Mouse (Mus musculus) megakaryocyte, embryonic 14.5 days (primary cell): ENCODE measurements around the gene Col4a2. TPM values are rescaled to one million over a fixed set of nuclear protein-coding genes. Genes with fewer than 3 reads are reported as not detected.

Experiments used
- H3K27me3 ChIP-seq: replicated peaks from 2 replicates; pipeline ENCODE3; 2012; ENCODE audit warnings: inconsistent platforms
- H3K36me3 ChIP-seq: replicated peaks from 2 replicates; pipeline ENCODE3; 2012; ENCODE audit warnings: low read length, inconsistent platforms, mixed read lengths
- H3K4me1 ChIP-seq: 2 replicates; pipeline ENCODE4 v1.6.1; 2012; ENCODE audit warnings: inconsistent platforms
- H3K4me3 ChIP-seq: replicated peaks from 2 replicates; pipeline ENCODE3; 2012; ENCODE audit warnings: moderate library complexity, mild to moderate bottlenecking, inconsistent platforms
- H3K9me3 ChIP-seq: 2 replicates; pipeline ENCODE4 v1.6.1; 2012; ENCODE audit warnings: inconsistent platforms
- FLI1 ChIP-seq: IDR thresholded peaks from 2 replicates; pipeline ENCODE4 v1.6.1; 2012; ENCODE audit warnings: low read length, inconsistent platforms, mixed read lengths
- GATA1 ChIP-seq: IDR thresholded peaks from 3 replicates; pipeline ENCODE4 v1.6.1; 2012; ENCODE audit warnings: mixed read lengths, low read length, inconsistent platforms, borderline replicate concordance
- polyA plus RNA-seq: library from polyadenylated mRNA; stranded (reverse); fragments of >175 nt; gene quantifications from 2 replicates; pipeline ENCODE4 v1.2.3, GENCODE M21; 2012; ENCODE audit warnings: low replicate concordance; ENCODE audit not compliant: insufficient read depth

Col4a2 gene
- polyA plus RNA-seq, 1 experiment, result 1.0 TPM

DNA sequence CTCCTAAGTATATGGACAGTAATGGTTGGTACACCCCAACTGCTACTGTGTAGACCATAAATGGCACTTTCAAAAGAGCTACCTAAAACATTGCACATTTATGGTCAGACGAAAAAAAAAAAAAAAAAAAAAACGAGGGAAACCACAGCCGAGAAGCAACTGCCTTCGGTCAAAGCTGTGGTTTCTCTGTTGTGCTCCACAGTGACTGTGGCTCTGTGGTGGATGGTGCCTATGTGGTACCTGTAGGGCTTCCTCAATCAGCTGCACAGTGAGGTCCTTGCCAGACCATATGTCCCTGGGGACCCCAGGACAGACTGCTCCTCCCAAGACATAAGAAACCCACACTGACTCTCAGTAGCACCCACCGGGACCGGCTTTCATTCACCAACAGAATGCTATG is 36.3 kb upstream of the Col4a2 start:
- TF ChIP-seq FLI1 (no peak), GATA1 (no peak)
- Histone ChIP-seq H3K27me3 (peaks cover 87% of the 10 kb centered on the region), H3K4me1 (peaks cover 20% of the 10 kb centered on the region), H3K9me3 (peaks cover 30% of the 10 kb centered on the region), H3K36me3 (no peaks in the 10 kb centered on the region), H3K4me3 (no peak overlapping the region)

DNA sequence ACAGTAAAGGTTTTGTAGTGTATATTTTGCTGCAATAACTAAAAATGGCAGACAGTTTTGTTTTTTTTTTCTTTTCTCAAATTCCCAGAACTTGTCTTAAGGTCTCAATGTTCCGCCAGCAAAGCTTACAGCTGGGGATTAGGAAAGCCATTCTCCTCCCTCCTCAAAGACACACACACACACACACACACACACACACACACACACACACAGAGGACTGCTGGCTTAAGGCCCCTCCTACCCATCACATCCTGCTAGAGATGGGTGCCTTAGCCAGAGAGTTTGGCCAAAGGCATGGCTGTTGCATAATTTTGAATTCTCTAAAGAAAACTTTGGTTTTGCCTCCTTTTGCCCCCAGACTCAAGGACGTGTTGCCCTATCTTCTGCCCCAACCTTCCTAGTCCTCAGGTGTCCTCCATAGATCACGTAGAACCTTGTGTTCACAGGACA is 35.0 kb upstream of the Col4a2 start:
- Histone ChIP-seq H3K36me3 (no peaks in the 10 kb centered on the region), H3K9me3 (peaks cover 44% of the 10 kb centered on the region), H3K4me3 (no peak overlapping the region), H3K4me1 (peaks cover 17% of the 10 kb centered on the region), H3K27me3 (peaks cover 88% of the 10 kb centered on the region)
- TF ChIP-seq GATA1 (no peak), FLI1 (no peak)

DNA sequence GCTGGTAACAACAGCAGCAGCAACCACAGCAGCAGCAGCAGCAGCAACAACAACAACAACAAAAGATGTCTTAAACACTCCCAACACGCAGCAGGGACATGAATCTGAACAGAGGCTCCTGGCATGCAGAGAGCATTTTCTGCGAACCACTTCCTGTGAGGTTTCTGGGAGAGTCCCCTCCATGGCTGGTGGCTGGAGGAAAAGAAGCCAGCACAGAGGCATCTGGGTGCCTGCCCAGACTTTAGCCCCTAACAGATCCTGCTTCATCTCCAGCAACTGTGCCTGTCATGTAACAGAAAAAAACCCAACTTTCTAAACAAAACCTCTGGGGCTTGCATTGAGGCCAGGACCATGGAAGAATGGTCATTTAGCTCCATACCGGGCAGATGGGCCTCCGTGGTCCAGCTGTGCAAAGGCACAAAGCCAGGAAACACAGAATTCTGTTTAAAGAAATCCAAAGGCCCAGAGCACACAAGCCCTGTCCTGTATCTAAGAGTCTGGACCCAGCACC is 34.4 kb upstream of the Col4a2 start:
- Histone ChIP-seq H3K9me3 (peaks cover 44% of the 10 kb centered on the region), H3K36me3 (no peaks in the 10 kb centered on the region), H3K4me1 (peaks cover 18% of the 10 kb centered on the region), H3K4me3 (no peak overlapping the region), H3K27me3 (peaks cover 87% of the 10 kb centered on the region)
- TF ChIP-seq FLI1 (no peak), GATA1 (no peak)

DNA sequence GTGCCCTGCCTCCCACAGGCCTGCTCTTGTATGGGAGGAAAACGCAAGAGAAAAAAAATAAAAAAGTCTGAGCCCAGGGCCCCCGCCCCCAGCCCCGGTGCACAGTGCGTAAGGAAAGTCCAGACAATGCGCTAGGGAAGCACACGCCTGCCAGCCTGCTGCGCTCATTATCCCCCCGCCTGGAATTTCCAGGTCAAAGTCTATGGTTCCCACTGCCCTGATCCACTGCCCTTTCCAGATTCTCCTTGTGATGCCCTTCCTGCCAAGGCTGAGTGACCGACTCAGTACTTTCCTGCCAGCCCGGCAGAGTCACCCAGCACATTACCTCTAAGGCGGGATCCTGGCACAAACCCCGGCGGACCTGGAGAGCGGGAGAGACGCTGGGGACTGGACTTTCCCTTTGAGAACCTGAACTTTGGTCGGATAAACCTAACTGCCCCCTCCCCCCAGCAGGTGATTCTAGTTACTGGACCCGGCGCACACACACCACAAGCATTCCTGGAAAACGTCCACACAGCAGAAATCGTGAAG is 33.2 kb upstream of the Col4a2 start:
- Histone ChIP-seq H3K27me3 (peaks cover 88% of the 10 kb centered on the region), H3K36me3 (no peaks in the 10 kb centered on the region), H3K9me3 (peaks cover 34% of the 10 kb centered on the region), H3K4me3 (no peak overlapping the region), H3K4me1 (peaks cover 21% of the 10 kb centered on the region)
- TF ChIP-seq GATA1, result no peak
- TF ChIP-seq FLI1, result no peak

DNA sequence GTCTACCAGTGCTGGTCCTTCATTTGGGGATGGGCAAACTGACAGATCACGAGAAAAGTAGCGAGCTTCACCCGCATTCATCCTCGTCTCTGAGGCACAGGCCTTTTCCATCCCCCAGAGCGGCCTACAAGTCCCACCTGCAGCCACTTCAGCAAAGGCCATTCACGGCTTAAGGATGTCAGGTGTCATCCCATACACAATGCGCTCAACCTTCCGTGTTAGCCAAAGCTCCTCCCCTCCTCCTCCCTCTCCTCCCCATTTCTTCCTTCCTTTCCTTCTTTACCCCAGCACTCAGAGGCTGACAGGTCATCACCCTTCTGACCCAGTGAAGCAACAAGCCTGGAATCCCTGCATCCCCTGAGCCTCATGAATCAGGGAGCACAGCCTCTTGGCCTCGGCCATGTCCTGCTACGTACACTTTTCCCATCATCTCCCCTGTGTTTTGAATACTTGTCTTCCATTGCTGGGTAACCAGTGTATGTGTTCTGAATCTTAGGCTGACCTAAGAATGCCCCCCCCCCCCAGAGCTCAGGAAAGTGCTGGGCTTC is 31.8 kb upstream of the Col4a2 start:
- Histone ChIP-seq H3K27me3 (peaks cover 82% of the 10 kb centered on the region), H3K36me3 (no peaks in the 10 kb centered on the region), H3K4me3 (no peak overlapping the region), H3K9me3 (peaks cover 32% of the 10 kb centered on the region), H3K4me1 (peaks cover 21% of the 10 kb centered on the region)
- no peak for TF ChIP-seq FLI1
- TF ChIP-seq GATA1, result no peak

DNA sequence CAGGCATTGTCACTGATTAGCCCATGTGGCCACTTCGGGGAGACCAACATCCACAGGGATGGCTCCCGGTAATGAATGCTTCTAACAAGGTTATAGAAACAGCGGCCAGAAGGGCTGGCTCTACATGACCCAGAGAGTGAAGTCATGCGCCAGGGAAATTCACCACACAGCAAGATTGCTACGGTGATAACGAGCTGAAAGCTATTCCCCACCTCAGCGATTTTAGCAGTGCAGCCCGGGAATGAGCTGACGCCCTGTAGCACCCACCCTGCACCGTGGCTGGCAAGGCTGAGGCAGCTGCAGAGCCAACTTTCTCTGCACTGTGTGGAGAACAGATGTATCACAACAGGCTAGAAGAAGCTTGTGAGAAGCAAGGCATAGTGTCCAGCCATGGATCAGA is 30.5 kb upstream of the Col4a2 start:
- H3K4me1 ChIP-seq, result peaks cover 14% of the 10 kb centered on the region
- H3K36me3 ChIP-seq, result no peaks in the 10 kb centered on the region
- H3K27me3 ChIP-seq, result peaks cover 80% of the 10 kb centered on the region
- no peak overlapping the region for H3K4me3 ChIP-seq
- H3K9me3 ChIP-seq, result peaks cover 32% of the 10 kb centered on the region
- TF ChIP-seq GATA1 (no peak), FLI1 (no peak)

DNA sequence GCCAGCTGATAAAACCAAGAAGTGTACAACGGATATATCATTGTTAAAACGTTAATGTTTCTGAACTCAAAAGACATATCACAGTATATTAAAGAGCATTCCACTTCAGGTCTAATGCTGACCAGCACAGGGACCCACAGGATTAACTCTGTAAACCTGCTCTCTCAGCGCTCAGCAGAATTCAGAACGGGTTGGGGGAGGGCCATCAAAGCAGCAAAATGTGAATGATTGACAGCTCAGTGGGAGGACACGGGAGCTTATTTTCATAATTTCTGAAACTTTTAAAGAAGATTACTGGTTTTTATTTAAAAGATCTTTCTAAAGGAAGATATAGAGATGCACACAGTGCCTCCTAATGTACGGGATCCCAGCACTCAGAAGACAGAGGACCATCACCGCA is 29.9 kb upstream of the Col4a2 start:
- Histone ChIP-seq H3K36me3 (no peaks in the 10 kb centered on the region), H3K27me3 (peaks cover 81% of the 10 kb centered on the region), H3K9me3 (peaks cover 32% of the 10 kb centered on the region), H3K4me3 (no peak overlapping the region), H3K4me1 (peaks cover 14% of the 10 kb centered on the region)
- TF ChIP-seq GATA1 (no peak), FLI1 (no peak)

DNA sequence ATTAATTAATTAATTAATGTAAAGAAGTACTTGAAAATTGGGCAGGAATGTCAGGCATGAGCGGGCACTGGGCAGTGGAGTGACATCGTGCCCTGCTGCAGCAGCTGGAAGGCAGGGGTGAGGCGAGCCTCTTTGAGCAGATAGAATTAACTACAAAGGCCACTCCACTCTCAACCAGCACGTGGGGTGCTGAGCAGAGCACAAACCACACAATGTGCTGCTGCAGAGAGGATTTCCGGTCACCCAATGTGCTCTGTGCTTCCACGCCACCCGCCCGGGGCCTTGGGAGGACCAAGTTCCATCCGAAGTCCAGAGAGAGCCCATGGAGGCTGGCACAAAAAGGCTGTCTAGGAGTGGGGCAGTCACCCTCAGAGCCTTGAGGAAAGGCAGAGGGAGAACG is 29.4 kb upstream of the Col4a2 start:
- Histone ChIP-seq H3K4me3 (no peak overlapping the region), H3K27me3 (peaks cover 79% of the 10 kb centered on the region), H3K36me3 (no peaks in the 10 kb centered on the region), H3K9me3 (peaks cover 32% of the 10 kb centered on the region), H3K4me1 (peaks cover 8% of the 10 kb centered on the region)
- no peak for TF ChIP-seq FLI1
- no peak for TF ChIP-seq GATA1

DNA sequence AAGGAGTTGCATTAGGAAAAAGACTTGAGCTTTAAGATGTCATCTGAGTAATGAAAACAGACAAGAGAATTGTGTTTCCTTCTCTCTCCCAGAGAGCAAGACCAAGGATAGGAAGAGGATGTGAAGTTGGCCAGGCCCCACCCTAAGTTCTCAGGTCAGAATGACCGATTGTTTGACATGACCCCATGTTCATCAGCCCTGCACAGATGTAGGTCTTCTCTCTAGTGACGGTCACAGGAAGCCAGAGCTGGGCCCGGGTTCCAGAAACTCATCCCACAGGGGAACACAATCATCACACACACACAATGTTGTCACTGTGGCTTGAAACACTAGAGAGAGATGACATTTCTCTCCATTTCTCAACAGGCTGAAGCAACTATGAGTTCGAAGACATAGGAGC is 27.2 kb upstream of the Col4a2 start:
- H3K4me3 ChIP-seq, result no peak overlapping the region
- H3K9me3 ChIP-seq, result peaks cover 23% of the 10 kb centered on the region
- H3K27me3 ChIP-seq, result peaks cover 75% of the 10 kb centered on the region
- no peaks in the 10 kb centered on the region for H3K36me3 ChIP-seq
- H3K4me1 ChIP-seq, result peaks cover 4% of the 10 kb centered on the region; the same call in 1 of the 2 replicates
- TF ChIP-seq FLI1 (no peak), GATA1 (no peak)

DNA sequence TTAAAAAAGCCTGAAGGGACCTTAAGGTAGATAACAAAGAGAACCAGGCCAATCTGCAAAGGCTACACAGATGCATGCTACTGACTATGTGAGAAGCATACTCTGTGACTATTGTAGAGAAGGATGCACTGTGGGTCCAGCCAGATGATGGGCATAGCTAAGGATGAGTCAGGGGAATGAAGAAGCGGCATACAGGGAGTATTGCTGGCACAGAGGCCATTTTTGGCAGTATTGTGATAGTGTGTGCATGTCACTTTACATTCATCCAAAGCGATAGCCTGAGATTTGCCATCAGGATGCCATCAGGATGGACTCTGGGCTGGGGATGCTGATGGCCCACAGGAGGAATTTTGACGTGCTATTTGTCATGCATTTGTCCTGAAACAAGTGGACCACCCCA is 25.5 kb upstream of the Col4a2 start:
- Histone ChIP-seq H3K9me3 (peaks cover 6% of the 10 kb centered on the region), H3K4me3 (no peak overlapping the region), H3K27me3 (peaks cover 65% of the 10 kb centered on the region), H3K36me3 (no peaks in the 10 kb centered on the region), H3K4me1 (peaks cover 4% of the 10 kb centered on the region; the same call in 1 of the 2 replicates)
- TF ChIP-seq FLI1 (no peak), GATA1 (no peak)

DNA sequence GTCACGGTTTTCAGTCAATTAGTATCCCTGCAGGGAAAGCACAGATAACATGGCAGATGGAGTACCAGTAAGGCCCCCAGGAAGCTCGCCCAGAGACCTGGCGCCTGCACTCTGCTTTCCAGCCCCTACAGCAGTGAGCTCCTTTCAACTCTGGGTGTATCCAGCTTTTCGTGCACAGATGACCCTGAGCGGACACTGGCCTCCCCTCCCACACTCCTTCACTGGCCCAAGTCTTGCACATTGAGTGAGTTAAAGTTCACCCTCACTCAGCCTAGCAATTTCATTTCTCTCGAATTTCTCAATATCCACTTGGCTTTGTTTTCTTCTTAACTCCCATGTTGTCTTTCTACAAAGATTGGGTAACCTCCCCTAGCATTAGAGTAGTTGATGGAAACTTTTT is 24.3 kb upstream of the Col4a2 start:
- Histone ChIP-seq H3K36me3 (no peaks in the 10 kb centered on the region), H3K9me3 (no peaks in the 10 kb centered on the region), H3K4me3 (no peak overlapping the region), H3K4me1 (peaks cover 2% of the 10 kb centered on the region; the same call in 1 of the 2 replicates), H3K27me3 (peaks cover 68% of the 10 kb centered on the region)
- no peak for TF ChIP-seq FLI1
- TF ChIP-seq GATA1, result no peak
